Mouse (Mus musculus) midbrain, embryonic 16.5 days (tissue): Measurements from ENCODE around the gene Jmjd6. TPM values are rescaled to one million over a fixed set of nuclear protein-coding genes. Genes with fewer than 3 reads are reported as not detected.

ENCODE experiments used
- ATAC-seq: fragments of 200-750 bp; cut with Nextera tagmentation; 2 replicates; pipeline ENCODE4 v1.8.0; 2017; ENCODE audit warnings: moderate TSS enrichment
- H3K27ac ChIP-seq: fragments of 300-500 bp; sonication (generic); 2 replicates; pipeline ENCODE4 v1.5.1; 2014; ENCODE audit warnings: mild to moderate bottlenecking, low read length, mixed read lengths
- H3K27me3 ChIP-seq: fragments of 300-500 bp; sonication (generic); 2 replicates; pipeline ENCODE4 v1.6.1; 2014; ENCODE audit warnings: low read depth, low read length, mixed read lengths; ENCODE audit not compliant: control insufficient read depth, insufficient read depth
- H3K36me3 ChIP-seq: fragments of 300-500 bp; sonication (generic); 2 replicates; pipeline ENCODE4 v1.6.1; 2014; ENCODE audit warnings: mild to moderate bottlenecking, low read length, moderate library complexity, mixed read lengths; ENCODE audit not compliant: control insufficient read depth, insufficient read depth
- H3K4me1 ChIP-seq: fragments of 300-500 bp; sonication (generic); 2 replicates; pipeline ENCODE4 v1.6.1; 2014; ENCODE audit warnings: mild to moderate bottlenecking, low read length, mixed read lengths; ENCODE audit not compliant: control insufficient read depth, insufficient read depth
- H3K4me2 ChIP-seq: fragments of 300-500 bp; sonication (generic); 2 replicates; pipeline ENCODE4 v1.6.1; 2014; ENCODE audit warnings: mild to moderate bottlenecking, low read length, mixed read lengths
- H3K4me3 ChIP-seq: fragments of 300-500 bp; sonication (generic); 2 replicates; pipeline ENCODE4 v1.5.1; 2014; ENCODE audit warnings: low read depth, mild to moderate bottlenecking, low read length, moderate library complexity, mixed read lengths
- H3K9ac ChIP-seq: fragments of 300-500 bp; sonication (generic); 2 replicates; pipeline ENCODE4 v1.6.1; 2014; ENCODE audit warnings: low read depth, low read length, mixed read lengths
- H3K9me3 ChIP-seq: fragments of 300-500 bp; sonication (generic); replicated peaks from 2 replicates; pipeline ENCODE4 v1.6.1; 2014; ENCODE audit warnings: mild to moderate bottlenecking, low read length, mixed read lengths; ENCODE audit not compliant: control insufficient read depth, poor library complexity, severe bottlenecking
- WGBS: fragments of 180-500 bp; shearing (Covaris S2); extraction: QIAGEN DNeasy Blood & Tissue Kit; methylation state at CpG from one replicate; pipeline ENCODE4 v1.1.7; 2014; 5-methylcytosine and 5-hydroxymethylcytosine counted together
- polyA plus RNA-seq: library from polyadenylated mRNA; unstranded; fragments of >200 nt; fragmentation: Nextera tagmentation; extraction: Ambion mirVana; gene quantifications from 2 replicates; pipeline ENCODE4 v1.2.1, GENCODE M21; 2015

The Jmjd6 gene
- polyA plus RNA-seq = 66.3 and 73.0 TPM in 2 replicates

- peak within 1 kb of the TSS; percentile 97 for H3K27ac ChIP-seq
- peak within 1 kb of the TSS; percentile 90 for H3K9ac ChIP-seq
- H3K9me3 ChIP-seq = no peaks in the 10 kb centered on the region
- H3K4me2 ChIP-seq = peak within 1 kb of the TSS; percentile 85
- no peaks in the 10 kb centered on the region for H3K27me3 ChIP-seq
- H3K36me3 ChIP-seq = peaks cover 9% of the 10 kb centered on the region
- under 1% methylated on average over 72 of the region's 72 CpGs for WGBS
- peaks cover 38% of the 10 kb centered on the region for H3K4me1 ChIP-seq
- H3K4me3 ChIP-seq = peak within 1 kb of the TSS; percentile 84
- peak; percentile 97 for ATAC-seq
These were observed at the start of gene Jmjd6, which contains the start of gene Mettl23 for GRCm38 (mm10) chr11:116843261-116844233. Jmjd6 (minus strand) TSS chr11:116843449. Mettl23 (plus strand) TSS chr11:116843278.

- no peak for ATAC-seq
- no peaks in the 10 kb centered on the region for H3K9me3 ChIP-seq
- H3K4me2 ChIP-seq = no peak overlapping the region
- no peak overlapping the region for H3K4me3 ChIP-seq
- H3K9ac ChIP-seq = no peak overlapping the region
- no peak overlapping the region for H3K27ac ChIP-seq
- WGBS = 61% methylated on average over 5 of the region's 5 CpGs
- no peaks in the 10 kb centered on the region for H3K36me3 ChIP-seq
- H3K27me3 ChIP-seq = no peaks in the 10 kb centered on the region
- peaks cover 8% of the 10 kb centered on the region; the same call in 1 of the 2 replicates for H3K4me1 ChIP-seq
These were observed 43.9 kb upstream of the Jmjd6 start for GRCm38 (mm10) chr11:116887136-116887535.

GRCm38 (mm10) chr11:116885275-116886151, 42.3 kb upstream of the Jmjd6 start:
- Histone ChIP-seq H3K4me1 (peaks cover 8% of the 10 kb centered on the region; the same call in 1 of the 2 replicates), H3K27me3 (no peaks in the 10 kb centered on the region), H3K4me2 (peak overlapping the region; percentile 51), H3K27ac (no peak overlapping the region), H3K9me3 (no peaks in the 10 kb centered on the region), H3K9ac (0 out of 2 replicates have a peak overlapping the region, but pooled peaks have one; percentile 39), H3K36me3 (no peaks in the 10 kb centered on the region), H3K4me3 (peak overlapping the region; percentile 23)
- 4% methylated on average over 26 of the region's 28 CpGs for WGBS
- ATAC-seq = peak; percentile 70

GRCm38 (mm10) chr11:116884061-116884460, 40.8 kb upstream of the Jmjd6 start:
- Histone ChIP-seq H3K4me1 (peaks cover 8% of the 10 kb centered on the region; the same call in 1 of the 2 replicates), H3K4me2 (no peak overlapping the region), H3K36me3 (no peaks in the 10 kb centered on the region), H3K4me3 (no peak overlapping the region), H3K27me3 (no peaks in the 10 kb centered on the region), H3K9me3 (no peaks in the 10 kb centered on the region), H3K9ac (no peak overlapping the region), H3K27ac (no peak overlapping the region)
- WGBS = 85% methylated on average over 6 of the region's 6 CpGs
- ATAC-seq = no peak

- 81% methylated on average over 10 of the region's 10 CpGs for WGBS
- ATAC-seq = no peak
- H3K9me3 ChIP-seq = no peaks in the 10 kb centered on the region
These were observed 39.2 kb upstream of the Jmjd6 start for GRCm38 (mm10) chr11:116882446-116882845.

GRCm38 (mm10) chr11:116881440-116881839, 38.2 kb upstream of the Jmjd6 start:
- H3K27me3 ChIP-seq = no peaks in the 10 kb centered on the region

More at GRCm38 (mm10) chr11:116882446-116882845, 39.2 kb upstream of the Jmjd6 start:
- H3K4me2 ChIP-seq = no peak overlapping the region
- H3K9ac ChIP-seq = no peak overlapping the region
- no peaks in the 10 kb centered on the region for H3K27me3 ChIP-seq
- H3K27ac ChIP-seq = no peak overlapping the region
- H3K36me3 ChIP-seq = no peaks in the 10 kb centered on the region
- H3K4me1 ChIP-seq = peaks cover 8% of the 10 kb centered on the region; the same call in 1 of the 2 replicates
- no peak overlapping the region for H3K4me3 ChIP-seq

GRCm38 (mm10) chr11:116880839-116881238, 37.6 kb upstream of the Jmjd6 start:
- no peaks in the 10 kb centered on the region for H3K27me3 ChIP-seq
- no peak overlapping the region for H3K4me3 ChIP-seq
- H3K36me3 ChIP-seq = no peaks in the 10 kb centered on the region
- H3K4me2 ChIP-seq = no peak overlapping the region
- no peak overlapping the region for H3K27ac ChIP-seq
- H3K9me3 ChIP-seq = no peaks in the 10 kb centered on the region
- no peak for ATAC-seq
- 60% methylated on average over 7 of the region's 7 CpGs for WGBS
- peaks cover 5% of the 10 kb centered on the region; the same call in 1 of the 2 replicates for H3K4me1 ChIP-seq
- H3K9ac ChIP-seq = no peak overlapping the region

More at GRCm38 (mm10) chr11:116881440-116881839, 38.2 kb upstream of the Jmjd6 start:
- H3K36me3 ChIP-seq = no peaks in the 10 kb centered on the region
- no peak overlapping the region for H3K4me3 ChIP-seq
- peaks cover 8% of the 10 kb centered on the region; the same call in 1 of the 2 replicates for H3K4me1 ChIP-seq
- no peak overlapping the region for H3K4me2 ChIP-seq
- no peak for ATAC-seq
- WGBS = 51% methylated on average over 5 of the region's 5 CpGs
- H3K9ac ChIP-seq = no peak overlapping the region
- H3K27ac ChIP-seq = no peak overlapping the region
- no peaks in the 10 kb centered on the region for H3K9me3 ChIP-seq

GRCm38 (mm10) chr11:116878454-116878853, 35.2 kb upstream of the Jmjd6 start:
- H3K9ac ChIP-seq = no peak overlapping the region
- no peaks in the 10 kb centered on the region for H3K27me3 ChIP-seq
- H3K27ac ChIP-seq = no peak overlapping the region
- H3K36me3 ChIP-seq = peaks cover 7% of the 10 kb centered on the region
- no peak for ATAC-seq
- 93% methylated on average over 8 of the region's 8 CpGs for WGBS
- H3K4me1 ChIP-seq = no peaks in the 10 kb centered on the region; the same call in 1 of the 2 replicates
- H3K9me3 ChIP-seq = no peaks in the 10 kb centered on the region
- H3K4me2 ChIP-seq = no peak overlapping the region
- H3K4me3 ChIP-seq = no peak overlapping the region
